Mouse (Mus musculus): Measurements from ENCODE around the gene Dzip1l.

GRCm38 (mm10) chr9:99660756-99661155 lies 31.5 kb downstream of the Dzip1l start:
- TF ChIP-seq CTCF (IDR thresholded peaks at IDR 0.05; ENCODE audit: control insufficient read depth, insufficient read depth, insufficient replicate concordance, low read depth, low read length): no peak
- TF ChIP-seq POLR2A (IDR thresholded peaks at IDR 0.05; ENCODE audit: control insufficient read depth, low read depth, low read length): no peak
